Mouse (Mus musculus): ENCODE data around the gene Rab40c. TPM values are rescaled to one million over a fixed set of nuclear protein-coding genes. Genes with fewer than 3 reads are reported as not detected.

Gene Rab40c
- total and polyA plus RNA-seq, 3 experiments, result 3.7 to 23.2 TPM; not detected in 1

GRCm38 (mm10) chr17:25913877-25914275, 5.7 kb downstream of the Rab40c start (continued):
- TF ChIP-seq MEF2A (IDR thresholded peaks at IDR 0.05; ENCODE audit: extremely low read depth, insufficient replicate concordance, low read depth, low read length, poor library complexity, severe bottlenecking), result peak; percentile 91
- TF ChIP-seq GATA1 (IDR thresholded peaks at IDR 0.05; ENCODE audit: low read depth, low read length), result peak; percentile 36; the same call in 1 of the 2 replicates
- no peak; the same call in 1 of the 2 replicates for TF ChIP-seq MYC (IDR thresholded peaks at IDR 0.05; ENCODE audit: low read depth, low read length)
- TF ChIP-seq TAL1 (IDR thresholded peaks at IDR 0.05; ENCODE audit: low read length), result peak; percentile 28; the same call in 1 of the 2 replicates
- TF ChIP-seq GABPA (IDR thresholded peaks at IDR 0.05; ENCODE audit: low read depth, low read length), result no peak
- 0 out of 2 replicates have a peak, but pooled peaks have one; percentile 23 for TF ChIP-seq MXI1 (IDR thresholded peaks at IDR 0.05; ENCODE audit: low read depth, low read length)
- TF ChIP-seq HCFC1 (IDR thresholded peaks at IDR 0.05; ENCODE audit: low read depth, low read length), result no peak
- TF ChIP-seq POLR2AphosphoS5 (IDR thresholded peaks at IDR 0.05; ENCODE audit: borderline replicate concordance, low read depth, low read length), result no peak
- peak; percentile 96 for TF ChIP-seq RCOR1 (IDR thresholded peaks at IDR 0.05; ENCODE audit: low read depth, low read length)
- no peak for TF ChIP-seq CTCF (IDR thresholded peaks at IDR 0.05 in 2 of 3, conservative IDR thresholded peaks at IDR 0.05 in 1 of 3; ENCODE audit: control insufficient read depth in 1 of 3, insufficient read depth in 1 of 3, low read depth in 2 of 3, low read length in 3 of 3, poor library complexity in 1 of 3, severe bottlenecking in 1 of 3)

GRCm38 (mm10) chr17:25913186-25913876, 6.2 kb downstream of the Rab40c start:
- Histone ChIP-seq H3K9me3 (replicated peaks; ENCODE audit: insufficient read depth, low read length) (no peaks in the 10 kb centered on the region), H3K9ac (ENCODE audit: control insufficient read depth, low read depth, low read length, poor library complexity, severe bottlenecking) (no peak overlapping the region), H3K79me2 (ENCODE audit: control insufficient read depth, insufficient read depth, low read length, poor library complexity) (peaks cover 25% of the 10 kb centered on the region), H3K4me1 (ENCODE audit: control insufficient read depth in 1 of 2, insufficient read depth in 2 of 2, low read length in 2 of 2) (peaks cover 3 to 24% of the 10 kb centered on the region in 2 experiments), H3K27me3 (ENCODE audit: control insufficient read depth in 1 of 2, insufficient read depth in 2 of 2, low read length in 2 of 2) (no peaks in the 10 kb centered on the region), H3K36me3 (ENCODE audit: control insufficient read depth in 1 of 2, insufficient read depth in 2 of 2, low read length in 2 of 2) (peaks cover 0 to 19% of the 10 kb centered on the region in 2 experiments; a peak in 2 of 4 replicates), H3K4me3 (ENCODE audit: control insufficient read depth in 1 of 2, insufficient read depth in 1 of 2, low read depth in 2 of 2, low read length in 2 of 2) (no peak overlapping the region), H3K27ac (ENCODE audit: control insufficient read depth, low read depth, low read length) (no peak overlapping the region; the same call in 1 of the 2 replicates)
- TF ChIP-seq TAL1 (IDR thresholded peaks at IDR 0.05; ENCODE audit: low read length), result no peak
- no peak for TF ChIP-seq BHLHE40 (IDR thresholded peaks at IDR 0.05; ENCODE audit: borderline replicate concordance, low read depth, low read length)
- no peak for TF ChIP-seq JUND (IDR thresholded peaks at IDR 0.05; ENCODE audit: low read depth, low read length)
- TF ChIP-seq USF1 (IDR thresholded peaks at IDR 0.05; ENCODE audit: low read depth, low read length), result no peak
- no peak for TF ChIP-seq UBTF (IDR thresholded peaks at IDR 0.05; ENCODE audit: borderline replicate concordance, insufficient read depth, low read depth, low read length)
- no peak for TF ChIP-seq MAFK (IDR thresholded peaks at IDR 0.05; ENCODE audit: borderline replicate concordance, low read depth, low read length)
- TF ChIP-seq MAZ (IDR thresholded peaks at IDR 0.05; ENCODE audit: low read depth, low read length), result no peak
- TF ChIP-seq CHD2 (IDR thresholded peaks at IDR 0.05; ENCODE audit: low read length), result no peak
- TF ChIP-seq RCOR1 (IDR thresholded peaks at IDR 0.05; ENCODE audit: low read depth, low read length), result no peak
- no peak for TF ChIP-seq CHD1 (IDR thresholded peaks at IDR 0.05; ENCODE audit: low read depth, low read length)
- TF ChIP-seq MYC (IDR thresholded peaks at IDR 0.05; ENCODE audit: low read depth, low read length), result no peak
- TF ChIP-seq NELFE (IDR thresholded peaks at IDR 0.05; ENCODE audit: low read depth, low read length), result no peak
- TF ChIP-seq RAD21 (IDR thresholded peaks at IDR 0.05; ENCODE audit: low read depth, low read length), result no peak
- no peak for TF ChIP-seq SIN3A (IDR thresholded peaks at IDR 0.05; ENCODE audit: low read length)
- TF ChIP-seq HCFC1 (IDR thresholded peaks at IDR 0.05; ENCODE audit: low read depth, low read length), result no peak
- no peak for TF ChIP-seq POLR2AphosphoS2 (IDR thresholded peaks at IDR 0.05; ENCODE audit: low read length)
- no peak for TF ChIP-seq EP300 (IDR thresholded peaks at IDR 0.05; ENCODE audit: low read depth in 1 of 2, low read length in 2 of 2)
- no peak for DNase-seq (ENCODE audit: low read depth, low spot score)

All from MEL (cell line).